Mouse (Mus musculus) retina, embryonic 14.5 days (tissue): Measurements from ENCODE around the gene 2200002D01Rik.

Experiments used
- DNase-seq: peaks from one replicate; pipeline ENCODE4 v3.0.0-alpha.2; 2015; ENCODE audit warnings: low spot score

The 2200002D01Rik gene

GRCm38 (mm10) chr7:29279261-29279660, 31.0 kb upstream of the 2200002D01Rik start:
- no peak for DNase-seq

GRCm38 (mm10) chr7:29277510-29277909, 29.2 kb upstream of the 2200002D01Rik start:
- DNase-seq = no peak

DNA sequence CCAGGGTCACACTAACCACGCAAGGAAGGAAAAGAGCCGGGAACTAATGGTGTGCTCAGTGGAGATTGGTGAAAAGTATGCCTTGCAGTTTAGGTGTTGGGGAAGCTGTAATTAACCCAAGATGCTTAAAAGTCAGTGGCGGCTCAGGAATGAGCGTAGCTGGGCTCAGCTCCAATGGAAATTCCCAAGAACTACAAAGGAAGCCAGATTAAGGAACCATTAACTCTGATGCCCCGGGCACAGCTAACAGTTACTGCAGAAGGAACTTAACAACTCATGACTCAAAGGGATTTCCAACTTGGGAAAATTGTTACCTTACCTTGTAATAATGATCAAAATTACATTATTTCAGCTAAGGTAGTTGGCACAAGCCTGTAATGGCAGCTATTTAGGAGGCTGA, 28.4 kb upstream of the 2200002D01Rik start:
- no peak for DNase-seq

GRCm38 (mm10) chr7:29271687-29272465, 23.6 kb upstream of the 2200002D01Rik start:
- no peak for DNase-seq

DNA sequence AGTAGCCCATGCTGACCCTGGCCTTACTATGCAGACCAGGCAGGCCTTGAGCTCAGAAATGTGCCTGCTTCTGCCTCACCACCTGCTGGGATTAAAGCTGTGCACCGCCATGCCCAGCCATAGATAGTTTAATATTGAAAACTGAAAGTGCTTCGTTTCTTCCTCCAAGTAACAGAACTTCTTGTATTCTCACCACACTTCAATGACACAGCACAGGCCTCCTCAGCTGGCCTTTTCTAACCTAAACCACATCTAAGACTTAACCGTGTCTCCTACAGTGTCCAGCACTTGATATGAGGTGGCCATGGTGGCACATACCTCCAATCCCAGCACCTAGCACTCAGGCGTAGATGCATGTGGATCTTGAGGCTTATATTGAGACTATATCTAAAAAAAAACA, 22.2 kb upstream of the 2200002D01Rik start:
- DNase-seq = no peak

- DNase-seq = no peak
Observed at GRCm38 (mm10) chr7:29266931-29267330, 18.7 kb upstream of the 2200002D01Rik start.

GRCm38 (mm10) chr7:29265636-29266035, 17.4 kb upstream of the 2200002D01Rik start:
- DNase-seq = no peak

DNA sequence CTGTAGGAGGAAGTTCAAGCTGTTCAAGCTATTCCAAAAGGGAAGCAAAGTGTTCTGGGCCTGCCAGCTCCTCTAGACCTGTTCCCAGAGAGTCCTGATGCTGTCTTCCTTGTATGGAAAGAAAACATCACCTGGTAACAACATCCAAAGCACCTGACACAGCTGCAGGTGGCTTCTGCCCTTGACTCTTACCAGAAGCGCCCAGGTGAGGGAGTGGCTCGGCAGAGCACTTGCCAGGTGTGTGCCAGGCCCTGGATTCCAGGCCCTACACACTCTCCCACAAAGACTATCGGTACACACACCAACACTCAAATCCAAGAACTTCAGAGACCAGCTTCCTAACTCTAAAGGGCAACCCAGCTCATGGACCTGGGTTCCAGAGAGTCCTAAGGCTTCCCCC, 15.6 kb upstream of the 2200002D01Rik start:
- no peak for DNase-seq

DNA sequence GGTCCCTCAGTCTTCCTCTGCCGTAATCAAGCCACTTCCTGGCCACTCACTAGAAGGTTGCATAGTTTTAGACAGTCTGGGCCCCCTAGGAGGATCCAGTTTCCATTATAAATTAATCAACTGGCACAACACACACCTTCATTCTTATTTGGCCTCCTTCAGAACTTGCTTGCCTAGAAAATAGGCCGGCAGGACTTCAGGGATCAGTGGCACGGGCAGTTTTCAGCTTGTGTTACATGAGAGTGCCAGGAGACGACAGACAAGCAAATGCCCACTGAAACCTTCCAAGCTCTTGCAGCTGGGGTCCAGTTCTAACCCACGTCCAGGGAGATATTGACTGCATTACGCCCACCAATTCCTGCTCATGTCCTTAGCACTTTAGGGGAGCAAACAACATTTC, 13.9 kb upstream of the 2200002D01Rik start:
- DNase-seq = no peak

- peak; percentile 32 for DNase-seq
Observed at GRCm38 (mm10) chr7:29259781-29260730, 11.8 kb upstream of the 2200002D01Rik start.

- DNase-seq = no peak
Observed at GRCm38 (mm10) chr7:29257368-29257767, 9.1 kb upstream of the 2200002D01Rik start.

- no peak for DNase-seq
Observed at GRCm38 (mm10) chr7:29255875-29256274, 7.6 kb upstream of the 2200002D01Rik start.

DNA sequence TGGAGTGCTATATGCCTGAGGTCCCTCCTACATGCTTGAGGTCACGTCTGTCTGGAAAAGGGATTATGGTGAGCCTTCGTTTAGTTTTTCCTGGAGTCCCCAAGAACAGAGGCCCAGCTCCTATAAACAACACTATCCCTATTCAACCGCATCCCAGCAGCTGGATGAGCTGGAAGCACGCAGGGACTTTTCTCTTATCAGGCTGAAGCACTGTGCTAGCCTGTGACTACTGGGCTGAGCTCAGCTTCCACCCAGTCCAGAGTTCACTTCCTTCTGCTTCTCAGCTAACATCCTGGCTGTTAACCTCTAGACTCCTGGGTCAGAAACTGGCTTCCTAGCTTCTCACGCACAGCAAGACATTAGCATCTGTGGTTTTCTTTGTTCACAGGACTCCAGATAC, 5.6 kb upstream of the 2200002D01Rik start:
- no peak for DNase-seq

- DNase-seq = no peak
Observed at GRCm38 (mm10) chr7:29251166-29251565, 2.9 kb upstream of the 2200002D01Rik start.

DNA sequence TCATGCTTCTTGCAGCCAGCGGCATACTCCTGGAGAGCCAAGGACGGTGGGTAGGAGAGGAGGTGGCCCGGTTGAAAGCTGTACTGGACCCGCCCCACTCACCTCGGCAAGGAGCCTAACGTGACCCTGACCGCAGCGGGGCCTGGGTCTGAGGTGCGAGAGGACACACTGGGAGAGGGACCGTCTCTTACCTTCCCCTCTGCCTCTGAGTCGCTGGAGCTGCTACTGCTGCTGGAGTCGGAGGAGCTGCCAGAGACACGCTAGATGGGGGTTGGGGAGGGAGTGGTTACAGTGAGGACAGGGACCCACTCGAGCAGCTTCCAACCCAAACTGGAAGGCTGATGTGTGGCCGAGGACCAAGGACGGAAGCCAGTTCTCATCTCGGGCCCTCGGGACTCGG, 560 bp downstream of the 2200002D01Rik start:
- DNase-seq = no peak

GRCm38 (mm10) chr7:29247314-29247700, 959 bp downstream of the 2200002D01Rik start:
- DNase-seq = peak; percentile 85

DNA sequence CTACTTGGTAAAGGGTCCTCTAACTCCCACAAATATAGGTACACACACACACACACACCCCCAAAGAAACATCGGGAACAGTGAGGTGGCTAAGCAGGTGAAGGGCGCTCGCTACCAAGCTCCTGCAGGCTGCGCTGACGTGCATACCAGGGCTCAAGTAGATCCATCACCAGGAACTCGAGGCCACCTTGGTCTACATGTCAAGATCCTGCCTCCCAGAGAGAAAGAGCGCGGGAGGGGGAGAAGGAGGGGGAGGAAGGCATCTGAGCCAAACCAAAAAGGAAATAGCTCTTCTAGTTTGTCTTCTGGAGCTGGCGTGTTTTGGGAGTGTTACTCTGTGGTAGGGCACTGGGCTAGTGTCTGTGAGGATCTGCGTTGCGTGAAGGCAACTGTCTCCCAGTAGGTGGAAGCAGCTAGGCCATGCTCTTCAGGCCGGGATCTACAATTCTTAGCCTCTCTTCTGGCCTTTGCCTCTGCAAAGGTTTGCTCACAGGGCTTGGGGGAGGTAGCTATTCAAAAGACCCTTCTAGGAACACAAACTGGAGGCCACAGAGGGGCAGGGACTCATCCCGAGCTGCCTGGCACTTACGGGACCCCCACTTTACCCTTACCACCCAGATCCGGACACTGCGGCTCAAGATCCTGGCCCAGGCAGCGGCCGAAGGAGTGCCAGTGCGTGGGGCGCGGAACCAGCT, 1.5 kb downstream of the 2200002D01Rik start:
- no peak for DNase-seq

DNA sequence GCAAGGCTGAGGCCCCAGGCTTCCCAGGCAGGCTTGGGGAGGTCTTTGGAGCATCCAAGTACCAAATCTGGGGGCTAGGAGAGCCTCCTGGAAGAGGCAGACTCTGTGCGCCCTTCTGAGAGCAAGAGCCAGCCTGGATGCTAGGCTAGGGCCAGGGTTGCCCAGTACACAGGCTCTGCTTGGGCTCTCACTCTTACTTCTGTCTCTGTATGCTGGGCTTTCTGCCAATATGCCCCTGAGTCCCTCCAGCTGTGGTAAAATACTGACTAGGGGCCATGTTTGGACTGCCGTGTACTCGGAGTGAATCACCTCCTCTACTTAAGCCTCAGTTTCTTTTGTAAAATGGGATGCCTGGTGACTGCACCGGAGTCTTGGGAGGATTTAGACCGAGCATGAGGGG, 2.3 kb downstream of the 2200002D01Rik start:
- DNase-seq = no peak

DNA sequence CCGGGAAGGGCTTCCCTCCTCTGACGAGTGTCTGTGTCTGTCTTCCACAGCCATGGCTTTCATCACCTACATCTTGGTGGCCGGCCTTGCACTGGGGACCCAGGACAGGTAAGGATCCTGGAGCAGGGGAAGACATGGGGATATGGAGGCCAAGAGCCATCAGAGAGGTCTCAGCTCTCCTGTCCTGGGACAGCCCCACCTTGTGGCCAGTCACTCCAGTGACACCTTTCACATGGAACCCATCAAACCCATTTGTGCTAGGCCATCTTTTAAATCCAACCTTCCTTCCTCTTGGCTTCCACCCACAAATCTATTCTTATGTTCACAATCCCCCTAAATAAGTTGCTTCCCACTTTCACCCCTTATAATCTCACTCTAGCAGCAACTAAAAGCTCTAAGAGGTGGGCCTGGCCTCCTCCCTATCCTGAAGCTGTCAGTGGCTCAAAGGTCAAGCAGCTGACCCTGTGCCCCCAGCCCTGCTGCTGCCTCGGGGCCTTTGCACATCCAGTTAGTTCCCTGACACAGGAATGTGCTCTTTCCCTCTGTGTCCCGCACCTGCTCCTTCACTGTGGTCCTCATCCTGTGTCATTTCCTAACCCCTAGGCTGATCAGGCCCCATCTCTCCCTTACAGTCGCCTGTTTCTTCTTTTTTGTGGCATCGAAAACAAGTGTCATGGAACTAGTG, 3.4 kb downstream of the 2200002D01Rik start:
- DNase-seq = peak; percentile 55

DNA sequence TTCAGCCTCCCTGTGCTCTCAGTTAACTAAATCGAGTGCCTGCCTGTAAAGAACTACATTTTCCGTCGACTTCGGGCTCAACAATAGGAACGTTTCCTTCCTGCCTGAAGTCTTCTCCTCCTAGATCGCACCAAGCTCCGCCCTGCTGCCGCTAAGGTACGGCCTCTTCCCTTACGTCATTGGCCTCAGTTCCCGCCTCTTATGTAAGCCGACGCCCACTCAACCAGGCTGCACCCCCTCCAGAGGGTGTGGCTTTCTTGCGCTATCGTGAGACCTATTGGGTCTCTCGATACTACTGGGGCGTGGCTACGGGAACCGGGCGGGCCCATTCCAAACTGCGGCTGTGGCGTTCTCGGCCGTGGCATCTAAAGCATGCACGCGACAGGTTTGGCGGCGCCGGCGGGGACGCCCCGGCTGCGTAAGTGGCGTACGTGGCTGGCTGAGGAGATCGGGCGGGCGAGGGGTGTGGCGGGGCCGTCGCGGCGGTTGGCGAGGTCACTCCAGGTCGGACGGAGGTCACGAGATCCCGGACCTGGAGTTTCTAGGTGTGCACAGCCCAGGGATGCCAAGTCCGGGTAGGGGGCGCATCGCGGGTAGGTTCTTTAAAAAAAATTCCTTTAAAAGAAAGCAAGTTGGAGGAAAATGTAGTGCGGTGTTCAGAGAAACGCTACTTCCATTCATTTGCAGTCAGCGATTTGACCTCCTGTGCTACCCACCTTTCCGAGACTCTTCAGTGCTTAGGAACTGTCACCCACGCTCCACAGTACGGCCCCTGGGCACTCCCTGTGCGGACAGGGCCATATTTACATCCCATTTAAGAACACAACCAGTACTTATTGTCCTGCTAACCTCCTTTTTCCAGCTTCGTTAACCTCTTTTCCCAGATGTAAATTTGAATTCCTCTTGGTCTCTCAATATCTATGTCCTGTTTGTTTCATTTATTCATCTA, 10.0 kb downstream of the 2200002D01Rik start, which contains the start of gene Yif1b:
Gene Yif1b, plus strand, starts transcription at position 311 of the 949 bp plus-strand sequence.
- peak; percentile 99 for DNase-seq
